Mouse (Mus musculus) skeletal muscle tissue, postnatal 0 days (tissue): ENCODE measurements around the gene Pcbp4. TPM values are rescaled to one million over a fixed set of nuclear protein-coding genes. Genes with fewer than 3 reads are reported as not detected.

Source experiments
- polyA plus RNA-seq: library from polyadenylated mRNA; unstranded; fragments of >200 nt; fragmentation: Nextera tagmentation; extraction: Ambion mirVana; gene quantifications from 2 replicates; pipeline ENCODE4 v1.2.1, GENCODE M21; 2015

Pcbp4 gene
- 38.6 and 45.3 TPM in 2 replicates for polyA plus RNA-seq

DNA sequence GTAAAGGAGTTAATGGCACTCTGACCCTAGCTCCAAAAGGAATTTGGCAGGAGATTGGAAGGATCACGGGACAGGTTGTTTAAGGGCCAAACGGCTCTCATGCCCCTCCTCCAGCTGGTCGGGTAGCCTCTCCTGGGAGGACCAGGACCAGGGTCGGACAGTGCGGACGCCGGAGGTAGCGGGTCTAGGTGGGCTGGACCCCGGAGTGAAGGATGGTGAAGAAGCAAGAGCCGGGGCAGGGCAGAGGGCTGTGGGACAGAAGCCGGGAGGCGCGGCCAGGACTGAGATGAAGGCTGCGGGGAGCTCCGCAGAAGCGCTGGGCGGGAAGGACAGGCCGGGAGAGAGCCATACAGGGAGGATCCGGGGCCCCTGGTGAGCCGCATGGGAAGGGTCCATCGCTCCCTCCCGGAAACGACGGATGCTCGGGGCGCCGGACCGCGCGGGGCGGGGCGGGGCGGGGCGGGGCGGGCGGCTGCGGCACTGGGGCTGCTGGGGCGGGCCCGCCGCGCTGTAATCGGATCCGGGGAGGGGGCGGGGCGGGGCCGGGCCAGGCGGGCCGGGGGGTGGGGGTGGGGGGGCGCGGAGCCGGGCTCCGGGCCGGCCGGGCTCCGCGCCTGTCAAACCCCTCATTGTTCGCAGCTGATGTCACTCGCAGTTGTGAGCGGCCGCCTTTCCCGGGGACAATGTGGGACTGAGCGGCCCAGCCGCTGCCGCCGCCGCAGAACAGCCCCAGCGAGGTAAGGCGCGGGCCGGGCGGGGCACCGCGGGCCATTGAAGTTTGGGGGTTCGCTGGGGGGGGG, at the start of gene Pcbp4:
TSS of gene Pcbp4 (plus strand) at position 21 of the 800 bp plus-strand sequence.

DNA sequence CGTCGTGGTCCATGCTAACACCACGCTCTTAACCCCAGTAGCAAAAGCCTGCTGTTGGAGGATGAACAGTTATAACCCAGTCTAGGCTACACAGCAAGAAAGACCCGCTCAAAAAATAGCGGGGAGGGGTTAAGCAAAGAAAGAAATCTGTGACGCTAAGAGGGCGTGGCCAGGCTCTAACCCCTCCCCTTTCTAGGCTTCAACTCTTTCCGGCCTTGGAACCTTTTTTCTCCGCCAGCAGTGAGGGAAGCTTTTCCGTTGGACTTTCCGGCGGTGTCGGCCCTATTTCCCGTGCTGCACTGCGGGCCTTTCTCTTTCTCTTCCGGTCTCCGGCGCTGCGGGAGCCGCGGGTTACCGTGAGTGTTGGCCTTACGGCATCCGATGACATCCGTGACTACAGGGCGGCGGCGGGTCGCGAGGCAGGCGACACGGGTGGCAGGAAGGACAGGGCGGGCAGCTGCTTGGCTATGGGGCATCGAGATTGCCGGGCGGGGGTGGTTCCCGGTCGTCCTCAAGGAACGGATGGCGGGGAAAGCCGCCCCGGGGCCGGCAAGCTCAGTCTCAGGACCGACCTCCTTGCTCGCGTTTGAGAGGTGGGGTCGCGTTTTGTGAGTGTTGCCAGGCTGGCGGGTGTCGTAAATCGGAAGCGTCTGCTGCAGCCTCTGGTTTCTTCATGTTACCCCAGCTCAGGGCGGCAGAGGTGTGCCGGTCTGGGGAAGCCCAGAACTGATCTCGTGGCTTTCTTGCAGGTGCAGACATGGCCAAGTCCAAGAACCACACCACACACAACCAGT, 23.7 kb upstream of the Pcbp4 start, which contains the start of gene Rpl29:
TSS of gene Rpl29 (plus strand) at position 234 of the 794 bp plus-strand sequence.

DNA sequence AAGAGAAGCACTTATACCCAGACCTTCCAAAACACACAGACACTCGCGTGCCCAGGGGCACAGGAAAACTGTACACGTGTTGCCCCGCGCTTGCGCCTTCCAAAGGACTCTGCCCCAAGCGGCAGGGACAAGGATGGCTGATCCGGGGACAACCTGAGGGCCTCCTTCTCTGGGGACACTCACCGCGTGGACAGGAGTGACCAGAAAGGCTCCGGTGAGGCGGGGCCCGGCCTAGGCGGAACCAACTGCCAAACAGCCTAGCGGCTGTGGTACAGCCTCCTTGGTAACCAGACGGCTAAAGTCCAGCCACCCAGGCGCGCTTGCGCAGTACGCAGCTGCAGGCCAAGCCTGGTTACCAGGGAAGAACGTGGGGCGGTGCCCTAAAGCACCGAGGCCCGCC, 5.7 kb upstream of the Pcbp4 start, which contains the start of the genes Abhd14b and Abhd14a:
TSS of gene Abhd14b (plus strand) at position 112 of the 400 bp plus-strand sequence.
TSS of gene Abhd14a (minus strand) at position 331 of the 400 bp plus-strand sequence.

DNA sequence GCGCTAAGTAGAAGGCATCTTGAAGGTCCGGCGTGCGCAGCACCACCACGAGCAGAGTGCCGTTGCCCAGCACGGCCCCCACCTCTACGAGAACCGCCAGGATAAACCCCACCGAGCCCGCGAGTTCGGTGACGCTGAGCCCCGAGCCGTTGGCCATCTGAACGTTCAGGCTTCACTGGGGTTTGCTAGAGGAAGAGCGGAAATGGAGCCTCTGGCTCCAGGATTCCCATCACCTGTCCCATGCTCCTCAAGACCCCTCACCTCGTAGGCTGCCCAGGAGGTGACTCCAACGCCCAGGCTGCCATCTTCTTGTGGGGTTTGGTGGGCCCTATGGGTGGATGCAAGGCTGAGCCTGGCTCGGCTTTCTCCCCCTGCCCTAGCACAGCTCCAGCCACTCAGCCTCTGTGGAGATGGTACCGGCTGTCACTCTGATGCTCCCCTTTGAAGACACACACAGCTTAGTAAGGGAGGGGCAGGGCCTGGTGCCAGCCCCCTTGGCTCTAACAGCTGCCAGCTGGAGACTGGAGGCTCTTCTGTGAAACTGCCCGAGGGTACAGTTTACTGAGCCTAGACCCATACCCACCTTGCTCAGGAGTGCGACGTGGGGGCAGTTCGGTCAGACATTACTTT, 12.6 kb downstream of the Pcbp4 start, which contains the start of gene Gpr62:
TSS of gene Gpr62 (minus strand) at position 368 of the 630 bp plus-strand sequence.

DNA sequence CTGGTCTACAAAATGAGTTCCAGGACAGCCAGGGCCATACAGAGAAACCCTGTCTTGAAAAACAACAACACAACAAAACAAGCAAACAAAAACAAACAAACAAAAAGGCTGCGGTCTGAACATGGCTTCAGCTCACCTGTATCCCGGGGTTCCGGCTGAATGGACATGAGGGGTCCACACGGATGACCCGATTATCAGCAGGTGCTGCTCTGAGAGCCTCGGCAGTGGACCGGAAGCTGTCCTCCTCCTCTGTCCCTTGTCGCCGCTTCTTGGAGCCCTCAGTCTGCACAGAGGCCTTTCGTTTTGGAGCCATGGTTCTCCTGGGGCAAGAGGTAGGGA, 22.5 kb downstream of the Pcbp4 start, which contains the start of gene Rrp9:
TSS of gene Rrp9 (plus strand) at position 301 of the 339 bp plus-strand sequence.

DNA sequence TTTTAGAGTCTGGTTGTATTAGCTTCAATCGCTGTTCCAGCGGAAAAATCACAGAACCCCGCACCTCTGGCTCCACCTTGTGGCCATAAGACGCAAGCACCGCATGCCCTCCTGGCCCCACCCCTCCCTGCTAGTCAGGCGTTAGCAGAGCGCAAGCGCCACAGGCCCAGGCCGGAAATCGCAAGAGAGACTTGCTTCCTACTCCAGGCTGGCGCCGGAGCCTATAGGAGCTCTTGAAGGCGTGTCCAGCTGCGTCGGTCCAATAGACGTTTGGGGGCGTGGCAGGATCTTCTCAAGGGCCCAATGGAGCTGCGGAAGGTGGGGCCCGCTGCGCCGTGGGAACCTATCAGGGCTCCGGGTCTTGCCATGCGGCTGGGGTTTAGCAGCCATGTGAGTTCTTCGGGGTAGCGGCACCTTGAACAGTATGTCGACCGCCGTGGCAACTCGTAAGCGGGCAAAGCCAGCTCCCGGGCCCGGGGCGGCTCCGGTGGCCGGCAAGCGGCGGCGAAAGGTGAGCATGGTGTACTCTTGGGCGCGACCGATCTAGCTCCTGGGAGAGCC, 23.9 kb downstream of the Pcbp4 start, which contains the start of gene Parp3:
TSS of gene Parp3 (minus strand) at position 26 of the 561 bp plus-strand sequence.

DNA sequence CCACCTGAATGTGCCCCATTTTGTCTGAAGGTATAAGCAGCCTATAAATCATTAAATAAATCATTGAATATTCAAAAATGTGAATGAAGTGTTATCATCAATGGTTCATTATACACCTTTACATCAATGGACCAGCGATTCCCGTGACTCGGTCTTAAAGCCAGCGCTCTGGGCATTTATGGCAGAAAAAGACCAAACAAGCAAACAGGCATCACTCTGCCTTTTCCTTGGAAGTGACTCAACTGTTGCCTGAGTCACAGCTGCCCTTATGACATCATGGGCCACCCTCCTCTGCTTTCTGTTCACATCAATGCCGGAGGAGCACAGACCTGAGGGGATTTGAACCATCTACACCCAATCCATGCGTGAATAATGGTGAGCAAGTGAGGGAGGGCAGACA, 46.6 kb downstream of the Pcbp4 start, which contains the start of gene Iqcf1:
TSS of gene Iqcf1 (plus strand) at position 301 of the 400 bp plus-strand sequence.

Other genes starting within 250 kb of the Pcbp4 start
- gene Tlr9, start 230.7 kb upstream of the Pcbp4 start, polyA plus RNA-seq: 0.08 and 0.09 TPM in 2 replicates
- gene Alas1, start 204.6 kb upstream of the Pcbp4 start, polyA plus RNA-seq: 171 and 204 TPM in 2 replicates
- 4.8 and 6.3 TPM in 2 replicates for gene Poc1a, start 172.2 kb upstream of the Pcbp4 start, polyA plus RNA-seq
- 6.7 and 9.3 TPM in 2 replicates for gene Dusp7, start 84.7 kb upstream of the Pcbp4 start, polyA plus RNA-seq
- 557 and 573 TPM in 2 replicates for gene Rpl29, start 23.8 kb upstream of the Pcbp4 start, polyA plus RNA-seq
- 10.5 and 13.0 TPM in 2 replicates for gene Acy1, start 15.0 kb upstream of the Pcbp4 start, polyA plus RNA-seq
- 6.3 and 9.0 TPM in 2 replicates for gene Abhd14b, start 5.8 kb upstream of the Pcbp4 start, polyA plus RNA-seq
- 20.9 and 25.1 TPM in 2 replicates for gene Abhd14a, start 5.6 kb upstream of the Pcbp4 start, polyA plus RNA-seq
- 0.42 and 0.55 TPM in 2 replicates for gene Gpr62, start 12.6 kb downstream of the Pcbp4 start, polyA plus RNA-seq
- gene Rrp9, start 22.7 kb downstream of the Pcbp4 start, polyA plus RNA-seq: 14.6 and 19.1 TPM in 2 replicates
- gene Parp3, start 23.7 kb downstream of the Pcbp4 start, polyA plus RNA-seq: 12.1 and 16.3 TPM in 2 replicates
- gene Iqcf1, start 46.7 kb downstream of the Pcbp4 start, polyA plus RNA-seq: not detected in 2 replicates
- gene Iqcf5, start 61.3 kb downstream of the Pcbp4 start, polyA plus RNA-seq: not detected in 2 replicates
- not detected in 2 replicates for gene Iqcf3, start 108.3 kb downstream of the Pcbp4 start, polyA plus RNA-seq
- gene Iqcf4, start 117.7 kb downstream of the Pcbp4 start, polyA plus RNA-seq: not detected in 2 replicates
- gene Iqcf6, start 173.3 kb downstream of the Pcbp4 start, polyA plus RNA-seq: not detected in 2 replicates
- gene Grm2, start 202.8 kb downstream of the Pcbp4 start, polyA plus RNA-seq: not detected in 2 replicates
- 34.1 and 39.7 TPM in 2 replicates for gene Tex264, start 232.6 kb downstream of the Pcbp4 start, polyA plus RNA-seq